Mouse (Mus musculus): ENCODE measurements around the gene Pltp. TPM values are rescaled to one million over a fixed set of nuclear protein-coding genes. Genes with fewer than 3 reads are reported as not detected.

Pltp gene
- polyA plus RNA-seq, 1 experiment from 2014 or later = 27.4 TPM

- no peak overlapping the region for H3K4me2 ChIP-seq (ENCODE audit: low read depth, low read length)
- no peaks in the 10 kb centered on the region for H3K27me3 ChIP-seq (ENCODE audit: control insufficient read depth, insufficient read depth, low read depth, low read length)
- H3K9ac ChIP-seq (ENCODE audit: low read depth, low read length) = no peak overlapping the region
- no peak for ATAC-seq (ENCODE audit: low read depth)
- WGBS (ENCODE audit: insufficient replicate concordance) = 59% methylated on average over 16 of the region's 16 CpGs
- H3K27ac ChIP-seq (ENCODE audit: low read length) = no peak overlapping the region
- peaks cover 17% of the 10 kb centered on the region for H3K4me1 ChIP-seq (ENCODE audit: control insufficient read depth, low read depth, low read length)
- H3K9me3 ChIP-seq (replicated peaks; ENCODE audit: control insufficient read depth, low read length) = no peaks in the 10 kb centered on the region
- no peak overlapping the region for H3K4me3 ChIP-seq (ENCODE audit: low read depth, low read length)
- peaks cover 11% of the 10 kb centered on the region for H3K36me3 ChIP-seq (ENCODE audit: control insufficient read depth, insufficient read depth)
These were observed 30.2 kb downstream of the Pltp start for GRCm38 (mm10) chr2:164827146-164827850.

- Histone ChIP-seq H3K27ac (ENCODE audit: low read length) (no peak overlapping the region), H3K4me1 (ENCODE audit: control insufficient read depth, low read depth, low read length) (peaks cover 18% of the 10 kb centered on the region), H3K9me3 (replicated peaks; ENCODE audit: control insufficient read depth, low read length) (no peaks in the 10 kb centered on the region), H3K4me2 (ENCODE audit: low read depth, low read length) (no peak overlapping the region), H3K27me3 (ENCODE audit: control insufficient read depth, insufficient read depth, low read depth, low read length) (no peaks in the 10 kb centered on the region), H3K36me3 (ENCODE audit: control insufficient read depth, insufficient read depth) (peaks cover 17% of the 10 kb centered on the region), H3K4me3 (ENCODE audit: low read depth, low read length) (no peak overlapping the region), H3K9ac (ENCODE audit: low read depth, low read length) (no peak overlapping the region)
- 87% methylated on average over 17 of the region's 17 CpGs for WGBS (ENCODE audit: insufficient replicate concordance)
- no peak for ATAC-seq (ENCODE audit: low read depth)
These were observed 32.0 kb downstream of the Pltp start for GRCm38 (mm10) chr2:164825521-164825920.

DNA sequence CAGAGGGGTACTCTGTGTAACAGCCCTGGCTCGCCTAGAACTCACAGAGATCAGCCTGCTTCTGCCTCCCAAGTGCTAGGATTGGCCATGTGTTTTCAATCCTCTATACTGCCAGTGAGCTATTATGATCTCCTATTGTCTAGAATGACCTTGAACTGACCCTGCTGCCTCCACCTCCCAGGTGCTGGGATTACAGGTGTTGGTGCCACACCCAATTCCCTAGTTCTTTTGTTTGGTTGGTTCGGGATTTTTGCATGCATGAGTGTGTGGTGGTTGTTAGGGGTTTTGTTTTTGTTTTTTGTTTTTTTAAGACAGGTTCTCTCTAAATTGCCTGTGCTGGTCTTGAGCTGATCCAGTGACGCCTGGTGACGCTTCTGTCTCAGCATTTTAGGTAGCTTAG is 33.5 kb downstream of the Pltp start:
- Histone ChIP-seq H3K9me3 (replicated peaks; ENCODE audit: control insufficient read depth, low read length) (no peaks in the 10 kb centered on the region), H3K4me2 (ENCODE audit: low read depth, low read length) (peak overlapping the region; percentile 95; the same call in 1 of the 2 replicates), H3K4me3 (ENCODE audit: low read depth, low read length) (no peak overlapping the region), H3K9ac (ENCODE audit: low read depth, low read length) (no peak overlapping the region), H3K36me3 (ENCODE audit: control insufficient read depth, insufficient read depth) (peaks cover 22% of the 10 kb centered on the region), H3K27ac (ENCODE audit: low read length) (no peak overlapping the region), H3K27me3 (ENCODE audit: control insufficient read depth, insufficient read depth, low read depth, low read length) (no peaks in the 10 kb centered on the region), H3K4me1 (ENCODE audit: control insufficient read depth, low read depth, low read length) (peaks cover 18% of the 10 kb centered on the region)
- ATAC-seq (ENCODE audit: low read depth) = no peak
- WGBS (ENCODE audit: insufficient replicate concordance) = 78% methylated on average over 4 of the region's 4 CpGs

DNA sequence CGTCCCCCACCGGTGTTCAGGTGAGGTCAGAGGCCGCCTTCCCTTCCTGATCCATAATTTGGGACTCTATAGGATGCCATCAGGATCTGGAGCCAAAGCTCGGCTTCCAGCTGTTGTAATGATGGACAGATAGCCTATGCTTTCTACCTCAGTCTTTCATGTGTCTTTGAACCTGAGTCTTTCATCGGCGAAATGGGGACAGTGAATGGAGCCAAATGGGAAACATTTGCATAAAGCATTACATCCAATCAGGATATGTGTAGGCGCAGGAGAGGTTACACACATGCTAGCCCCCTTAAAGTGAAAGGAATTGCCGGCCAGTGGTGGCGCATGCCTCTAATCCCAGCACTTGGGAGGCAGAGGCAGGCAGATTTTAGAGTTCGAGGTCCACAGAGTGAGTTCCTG is 34.3 kb downstream of the Pltp start:
- WGBS (ENCODE audit: insufficient replicate concordance) = under 1% methylated on average over 10 of the region's 10 CpGs
- Histone ChIP-seq H3K4me2 (ENCODE audit: low read depth, low read length) (peak overlapping the region; percentile 95), H3K4me1 (ENCODE audit: control insufficient read depth, low read depth, low read length) (peaks cover 18% of the 10 kb centered on the region), H3K27ac (ENCODE audit: low read length) (peak overlapping the region; percentile 74), H3K36me3 (ENCODE audit: control insufficient read depth, insufficient read depth) (peaks cover 22% of the 10 kb centered on the region), H3K9me3 (replicated peaks; ENCODE audit: control insufficient read depth, low read length) (no peaks in the 10 kb centered on the region), H3K9ac (ENCODE audit: low read depth, low read length) (peak overlapping the region; percentile 83), H3K4me3 (ENCODE audit: low read depth, low read length) (peak overlapping the region; percentile 85), H3K27me3 (ENCODE audit: control insufficient read depth, insufficient read depth, low read depth, low read length) (no peaks in the 10 kb centered on the region)
- ATAC-seq (ENCODE audit: low read depth) = peak; percentile 47

DNA sequence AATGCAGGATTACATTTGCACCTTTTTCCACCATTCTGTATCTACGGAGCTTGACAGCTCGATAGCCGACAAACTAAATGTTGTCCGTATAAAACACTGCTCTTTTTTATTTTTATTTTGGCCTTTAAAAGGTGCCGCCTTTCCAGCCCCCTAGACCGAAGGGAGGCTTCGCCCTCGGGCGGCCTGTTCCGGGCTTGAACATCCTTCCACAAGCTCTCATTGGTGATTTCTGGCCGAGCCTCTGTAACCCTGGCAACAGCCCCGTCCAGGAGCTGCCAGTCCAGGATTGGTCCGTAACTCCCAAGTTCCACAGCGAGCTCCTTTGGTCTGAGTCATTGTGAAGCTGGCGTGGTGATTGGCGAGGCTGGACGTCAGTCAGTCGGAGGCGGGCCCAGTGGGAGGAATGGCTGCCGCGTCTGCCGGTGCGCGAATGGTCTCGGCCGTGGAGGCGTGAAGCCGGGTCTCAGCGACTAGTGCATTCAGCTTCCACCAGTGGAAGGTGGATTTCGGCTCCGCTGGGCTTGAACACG is 34.8 kb downstream of the Pltp start, which contains the start of gene Zswim1:
TSS of gene Zswim1 (plus strand) at position 51 of the 530 bp plus-strand sequence.
- peak; percentile 99 for ATAC-seq (ENCODE audit: low read depth)
- peaks cover 22% of the 10 kb centered on the region for H3K36me3 ChIP-seq (ENCODE audit: control insufficient read depth, insufficient read depth)

DNA sequence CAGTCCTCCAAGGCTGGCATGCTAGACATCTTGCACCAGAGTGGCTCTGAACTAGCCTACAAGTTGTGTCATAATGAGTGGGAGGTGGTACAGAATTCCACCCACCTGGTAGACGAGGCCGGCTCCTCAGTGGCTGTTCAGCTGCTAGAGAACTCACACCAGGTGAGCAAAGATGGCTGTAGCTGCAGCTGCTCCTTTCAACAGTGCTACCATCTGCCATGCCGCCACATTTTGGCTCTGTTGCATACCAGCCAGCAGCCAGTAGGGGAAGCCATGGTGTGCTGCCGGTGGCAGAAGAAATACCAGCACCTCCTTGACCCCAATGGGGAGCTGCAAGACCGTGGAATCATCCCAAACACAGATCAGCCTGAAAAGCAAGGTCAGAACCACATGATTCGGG is 36.5 kb downstream of the Pltp start:
- Histone ChIP-seq H3K27me3 (ENCODE audit: control insufficient read depth, insufficient read depth, low read depth, low read length) (no peaks in the 10 kb centered on the region), H3K9ac (ENCODE audit: low read depth, low read length) (no peak overlapping the region), H3K4me2 (ENCODE audit: low read depth, low read length) (no peak overlapping the region), H3K27ac (ENCODE audit: low read length) (no peak overlapping the region), H3K4me1 (ENCODE audit: control insufficient read depth, low read depth, low read length) (peaks cover 17% of the 10 kb centered on the region), H3K4me3 (ENCODE audit: low read depth, low read length) (no peak overlapping the region), H3K36me3 (ENCODE audit: control insufficient read depth, insufficient read depth) (peaks cover 21% of the 10 kb centered on the region), H3K9me3 (replicated peaks; ENCODE audit: control insufficient read depth, low read length) (no peaks in the 10 kb centered on the region)
- 79% methylated on average over 6 of the region's 6 CpGs for WGBS (ENCODE audit: insufficient replicate concordance)
- ATAC-seq (ENCODE audit: low read depth) = no peak

More for the DNA sequence above, 34.8 kb downstream of the Pltp start, which contains the start of gene Zswim1:
- 2% methylated on average over 32 of the region's 32 CpGs for WGBS (ENCODE audit: insufficient replicate concordance)
- Histone ChIP-seq H3K27me3 (ENCODE audit: control insufficient read depth, insufficient read depth, low read depth, low read length) (no peaks in the 10 kb centered on the region), H3K9me3 (replicated peaks; ENCODE audit: control insufficient read depth, low read length) (no peaks in the 10 kb centered on the region), H3K9ac (ENCODE audit: low read depth, low read length) (peak within 1 kb of the TSS; percentile 83), H3K27ac (ENCODE audit: low read length) (peak within 1 kb of the TSS; percentile 74), H3K4me3 (ENCODE audit: low read depth, low read length) (peak within 1 kb of the TSS; percentile 85), H3K4me2 (ENCODE audit: low read depth, low read length) (peak within 1 kb of the TSS; percentile 95), H3K4me1 (ENCODE audit: control insufficient read depth, low read depth, low read length) (peaks cover 21% of the 10 kb centered on the region)

DNA sequence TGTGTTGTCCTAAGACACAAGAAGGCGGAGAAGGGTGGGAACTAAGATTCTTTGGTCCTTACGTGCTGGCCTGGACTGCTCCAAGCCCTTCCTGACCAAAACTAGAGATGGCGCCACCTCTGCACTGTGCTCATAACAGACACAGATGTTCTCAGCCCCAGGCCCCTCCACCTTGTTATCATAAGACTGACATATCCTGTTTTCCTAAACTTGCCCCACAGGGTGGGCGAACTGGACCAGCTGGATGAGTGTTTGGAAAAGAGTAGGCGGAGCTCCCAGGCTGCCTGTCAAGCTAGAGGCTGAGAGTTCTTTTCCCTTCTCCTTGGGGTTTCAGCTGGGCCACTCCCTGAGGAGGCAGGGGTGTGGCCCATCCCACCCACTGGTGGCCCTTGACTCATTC is 39.8 kb downstream of the Pltp start:
- Histone ChIP-seq H3K4me2 (ENCODE audit: low read depth, low read length) (no peak overlapping the region), H3K9me3 (replicated peaks; ENCODE audit: control insufficient read depth, low read length) (no peaks in the 10 kb centered on the region), H3K36me3 (ENCODE audit: control insufficient read depth, insufficient read depth) (peaks cover 11% of the 10 kb centered on the region; the same call in 1 of the 2 replicates), H3K27me3 (ENCODE audit: control insufficient read depth, insufficient read depth, low read depth, low read length) (no peaks in the 10 kb centered on the region), H3K4me1 (ENCODE audit: control insufficient read depth, low read depth, low read length) (peaks cover 18% of the 10 kb centered on the region), H3K27ac (ENCODE audit: low read length) (no peak overlapping the region), H3K4me3 (ENCODE audit: low read depth, low read length) (no peak overlapping the region), H3K9ac (ENCODE audit: low read depth, low read length) (no peak overlapping the region)
- ATAC-seq (ENCODE audit: low read depth) = no peak
- WGBS (ENCODE audit: insufficient replicate concordance) = 73% methylated on average over 5 of the region's 5 CpGs

- no peak for ATAC-seq (ENCODE audit: low read depth)
- no peak overlapping the region for H3K27ac ChIP-seq (ENCODE audit: low read length)
- H3K4me1 ChIP-seq (ENCODE audit: control insufficient read depth, low read depth, low read length) = peaks cover 15% of the 10 kb centered on the region
- H3K9me3 ChIP-seq (replicated peaks; ENCODE audit: control insufficient read depth, low read length) = no peaks in the 10 kb centered on the region
- H3K4me2 ChIP-seq (ENCODE audit: low read depth, low read length) = no peak overlapping the region
- H3K9ac ChIP-seq (ENCODE audit: low read depth, low read length) = no peak overlapping the region
- 66% methylated on average over 6 of the region's 6 CpGs for WGBS (ENCODE audit: insufficient replicate concordance)
- H3K4me3 ChIP-seq (ENCODE audit: low read depth, low read length) = no peak overlapping the region
- peaks cover 11% of the 10 kb centered on the region; the same call in 1 of the 2 replicates for H3K36me3 ChIP-seq (ENCODE audit: control insufficient read depth, insufficient read depth)
- no peaks in the 10 kb centered on the region for H3K27me3 ChIP-seq (ENCODE audit: control insufficient read depth, insufficient read depth, low read depth, low read length)
These were observed 40.3 kb downstream of the Pltp start for GRCm38 (mm10) chr2:164817206-164817605.

DNA sequence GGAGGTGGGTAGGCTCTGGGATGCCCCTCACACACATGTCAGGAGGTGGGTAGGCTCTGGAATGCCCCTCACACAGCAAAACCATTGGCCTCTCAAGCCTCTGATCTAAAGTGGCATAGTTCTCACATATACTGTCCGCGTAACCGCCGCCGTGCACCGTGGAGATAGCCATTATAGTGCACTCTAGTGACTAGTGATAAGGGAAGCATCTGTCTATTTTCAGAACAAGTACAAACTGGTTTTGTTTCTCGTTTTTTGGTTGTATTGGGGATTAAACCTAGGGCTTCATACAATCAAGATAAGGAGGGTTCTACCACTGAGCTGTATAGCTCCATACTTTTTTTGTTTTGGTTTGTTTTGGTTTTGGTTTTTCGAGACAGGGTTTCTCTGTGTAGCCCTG is 41.7 kb downstream of the Pltp start:
- peak; percentile 84 for ATAC-seq (ENCODE audit: low read depth)
- H3K27ac ChIP-seq (ENCODE audit: low read length) = no peak overlapping the region
- WGBS (ENCODE audit: insufficient replicate concordance) = 44% methylated on average over 8 of the region's 8 CpGs
- no peak overlapping the region for H3K4me3 ChIP-seq (ENCODE audit: low read depth, low read length)
- H3K4me1 ChIP-seq (ENCODE audit: control insufficient read depth, low read depth, low read length) = peaks cover 15% of the 10 kb centered on the region
- H3K36me3 ChIP-seq (ENCODE audit: control insufficient read depth, insufficient read depth) = peaks cover 5% of the 10 kb centered on the region; the same call in 1 of the 2 replicates
- no peak overlapping the region for H3K9ac ChIP-seq (ENCODE audit: low read depth, low read length)
- no peak overlapping the region for H3K4me2 ChIP-seq (ENCODE audit: low read depth, low read length)
- H3K27me3 ChIP-seq (ENCODE audit: control insufficient read depth, insufficient read depth, low read depth, low read length) = no peaks in the 10 kb centered on the region
- no peaks in the 10 kb centered on the region for H3K9me3 ChIP-seq (replicated peaks; ENCODE audit: control insufficient read depth, low read length)
